Mouse (Mus musculus): ENCODE data around the gene Rab37. TPM values are rescaled to one million over a fixed set of nuclear protein-coding genes. Genes with fewer than 3 reads are reported as not detected.

The Rab37 gene
- polyA plus RNA-seq (2012; rRNA removed) = 1.4 and 2.0 TPM in 2 replicates

DNA sequence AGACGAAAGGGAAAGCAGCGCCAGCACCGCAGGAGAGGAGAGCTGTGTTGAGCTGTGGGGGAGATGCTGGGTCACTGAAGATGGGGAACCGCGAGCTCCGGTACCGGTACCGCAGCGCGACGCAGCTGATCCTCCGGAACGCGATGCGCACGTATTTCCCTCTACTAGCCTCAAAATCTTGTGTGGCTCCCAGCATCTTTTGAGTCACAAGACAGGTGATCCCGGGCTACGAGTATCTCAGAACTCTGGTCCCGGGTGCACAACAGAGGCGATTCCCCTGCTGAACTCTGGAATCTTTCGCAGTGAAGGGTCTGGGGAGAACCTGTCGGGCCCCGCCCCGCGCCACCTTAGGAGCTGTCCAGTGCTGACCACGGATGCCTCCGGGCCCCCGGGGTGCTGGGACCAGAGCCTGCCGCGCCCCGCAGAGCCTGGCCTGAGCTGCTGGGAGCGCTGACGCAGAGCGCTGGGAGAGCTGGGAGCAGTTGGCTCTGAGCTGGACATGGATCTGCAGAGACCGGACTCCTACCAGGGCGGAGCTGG is at the start of gene Rab37:
Rab37 (plus strand) TSS at position 70 of the 540 bp plus-strand sequence.

GRCm38 (mm10) chr11:115048259-115048658 is 43.0 kb upstream of the Rab37 start, which contains the start of gene Cd300ld3:
Gene Cd300ld3, minus strand, starts transcription at chr11:115048409.

GRCm38 (mm10) chr11:115062077-115062476 is 29.2 kb upstream of the Rab37 start, which contains the start of gene Cd300e:
Gene Cd300e, minus strand, starts transcription at chr11:115062177.

GRCm38 (mm10) chr11:115133800-115134199 is 42.6 kb downstream of the Rab37 start, which contains the start of gene Cd300lf:
Gene Cd300lf, minus strand, starts transcription at chr11:115133992.

DNA sequence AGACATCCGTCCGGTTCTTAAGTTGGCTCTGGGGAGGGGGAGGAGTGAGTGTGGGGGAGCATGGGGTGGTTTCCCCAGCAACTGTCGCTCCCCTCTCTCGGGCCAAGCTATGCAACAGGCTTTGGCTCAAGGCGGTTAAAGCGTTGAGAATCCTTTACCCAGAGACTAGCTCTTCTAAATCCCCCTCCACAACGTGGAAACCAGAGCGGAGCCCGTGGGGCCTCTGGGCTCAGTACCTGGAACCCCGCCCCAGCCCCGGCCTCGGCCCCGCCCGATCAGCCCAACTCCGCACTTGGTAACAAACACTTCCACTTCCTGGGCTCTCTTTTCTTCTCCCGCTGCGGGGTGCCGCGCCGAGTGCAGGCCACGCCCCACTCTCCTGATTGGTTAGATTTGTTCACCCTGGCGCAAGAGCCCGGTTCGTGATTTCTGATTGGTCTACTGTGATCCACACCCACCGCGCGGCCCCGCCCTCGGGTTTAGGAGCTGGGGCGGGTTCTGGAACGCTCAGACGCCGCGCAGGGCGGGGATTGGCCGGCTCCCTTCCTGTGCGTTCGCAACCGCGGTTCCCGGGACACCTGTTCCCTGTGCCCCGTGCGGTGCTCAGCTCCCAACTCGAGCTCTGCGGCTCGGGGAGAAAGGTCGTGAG is 71.7 kb downstream of the Rab37 start, which contains the start of gene Slc9a3r1:
Slc9a3r1 (plus strand) TSS at position 510 of the 649 bp plus-strand sequence.

GRCm38 (mm10) chr11:115187224-115187639 is 96.0 kb downstream of the Rab37 start, which contains the start of gene Tmem104:
Gene Tmem104, plus strand, starts transcription at chr11:115187487.

DNA sequence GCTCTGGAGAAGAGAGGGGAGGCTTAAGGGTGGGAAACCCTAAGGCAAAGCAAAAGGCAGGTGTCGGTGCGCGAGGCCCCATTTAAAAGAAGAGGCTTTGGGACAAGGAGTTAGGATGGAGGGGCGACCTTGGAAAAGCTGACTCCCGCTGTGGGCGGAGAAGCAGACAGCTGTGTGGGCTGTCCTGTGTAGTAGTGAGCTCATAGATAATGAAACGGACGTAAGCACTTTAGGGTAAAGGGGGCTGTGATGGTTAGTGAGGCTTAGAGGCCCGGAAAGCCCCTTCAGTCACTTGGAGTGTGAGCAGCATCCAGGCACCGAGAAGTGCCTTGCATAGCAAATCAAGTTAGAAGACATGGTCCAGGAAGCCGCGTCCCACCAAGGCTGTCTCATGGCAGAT is 96.5 kb downstream of the Rab37 start, which contains the start of gene Nat9:
Nat9 (minus strand) TSS at position 167 of the 400 bp plus-strand sequence.

Other genes with a start within 250 kb of the Rab37 start
- gene Gprc5c, start 240.3 kb upstream of the Rab37 start, polyA plus RNA-seq (2012; rRNA removed) = 6.5 and 21.2 TPM in 2 replicates
- 0.88 and 1.5 TPM in 2 replicates for gene Cd300a, start 201.4 kb upstream of the Rab37 start, polyA plus RNA-seq (2012; rRNA removed)
- 0.05 and 0.15 TPM in 2 replicates for gene Cd300lb, start 157.0 kb upstream of the Rab37 start, polyA plus RNA-seq (2012; rRNA removed)
- gene Cd300c, start 122.3 kb upstream of the Rab37 start, polyA plus RNA-seq (2012; rRNA removed) = 0.08 TPM in 1 of 2 replicates, not detected in the other
- 0.07 and 0.11 TPM in 2 replicates for gene Cd300ld, start 101.5 kb upstream of the Rab37 start, polyA plus RNA-seq (2012; rRNA removed)
- gene Cd300c2, start 89.6 kb upstream of the Rab37 start, polyA plus RNA-seq (2012; rRNA removed) = 1.3 and 1.6 TPM in 2 replicates
- not detected in 2 replicates for gene Cd300ld2, start 75.2 kb upstream of the Rab37 start, polyA plus RNA-seq (2012; rRNA removed)
- gene Cd300ld4, start 64.4 kb upstream of the Rab37 start, polyA plus RNA-seq (2012; rRNA removed) = 0.16 TPM in 1 of 2 replicates, not detected in the other
- 0.23 TPM in 1 of 2 replicates, not detected in the other for gene Cd300ld5, start 53.7 kb upstream of the Rab37 start, polyA plus RNA-seq (2012; rRNA removed)
- gene Cd300ld3, start 43.0 kb upstream of the Rab37 start, polyA plus RNA-seq (2012; rRNA removed) = 0.23 and 0.45 TPM in 2 replicates
- 0.02 and 0.04 TPM in 2 replicates for gene Cd300e, start 29.3 kb upstream of the Rab37 start, polyA plus RNA-seq (2012; rRNA removed)
- 0.20 and 0.29 TPM in 2 replicates for gene Cd300lf, start 42.6 kb downstream of the Rab37 start, polyA plus RNA-seq (2012; rRNA removed)
- gene Slc9a3r1, start 71.9 kb downstream of the Rab37 start, polyA plus RNA-seq (2012; rRNA removed) = 28.0 and 39.8 TPM in 2 replicates
- 3.5 and 5.0 TPM in 2 replicates for gene Tmem104, start 96.1 kb downstream of the Rab37 start, polyA plus RNA-seq (2012; rRNA removed)
- gene Nat9, start 96.4 kb downstream of the Rab37 start, polyA plus RNA-seq (2012; rRNA removed) = 20.7 and 23.2 TPM in 2 replicates
- gene Grin2c, start 175.8 kb downstream of the Rab37 start, polyA plus RNA-seq (2012; rRNA removed) = 1.1 and 1.7 TPM in 2 replicates
- 15.7 and 16.2 TPM in 2 replicates for gene Fdxr, start 185.6 kb downstream of the Rab37 start, polyA plus RNA-seq (2012; rRNA removed)
- 1.1 and 1.2 TPM in 2 replicates for gene Fads6, start 206.2 kb downstream of the Rab37 start, polyA plus RNA-seq (2012; rRNA removed)
- gene Otop2, start 215.7 kb downstream of the Rab37 start, polyA plus RNA-seq (2012; rRNA removed) = 0.06 and 0.19 TPM in 2 replicates
- 0.01 and 0.02 TPM in 2 replicates for gene Ush1g, start 230.6 kb downstream of the Rab37 start, polyA plus RNA-seq (2012; rRNA removed)
- gene Otop3, start 243.3 kb downstream of the Rab37 start, polyA plus RNA-seq (2012; rRNA removed) = 0.13 and 0.15 TPM in 2 replicates